Mouse (Mus musculus): ENCODE results near the gene Tsen54. TPM values are rescaled to one million over a fixed set of nuclear protein-coding genes. Genes with fewer than 3 reads are reported as not detected.

Tsen54 gene
- polyA plus RNA-seq, 1 experiment from 2014 or later: 18.2 TPM

DNA sequence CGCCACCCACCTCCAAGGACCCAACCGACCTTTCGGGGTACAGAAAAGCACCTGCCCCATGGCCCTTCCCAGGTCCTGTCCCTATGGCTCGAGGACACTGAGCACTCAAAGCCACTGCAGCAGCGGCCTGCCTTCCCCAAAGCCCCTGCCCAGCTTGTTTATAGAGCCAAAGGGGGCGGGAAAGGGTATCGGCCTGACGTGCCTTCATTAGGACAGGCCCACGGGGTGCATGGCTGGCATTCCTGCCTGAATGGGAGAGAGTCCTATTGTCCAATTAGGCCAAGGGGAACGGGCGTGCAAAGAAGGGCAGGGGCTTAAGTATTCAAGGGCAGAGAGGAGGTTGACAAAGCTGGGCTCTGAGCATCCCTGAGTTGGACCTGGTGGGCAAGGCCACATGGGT is 6.6 kb upstream of the Tsen54 start:
- Histone ChIP-seq H3K9ac (replicated peaks; ENCODE audit: low read depth) (no peak overlapping the region), H3K4me1 (ENCODE audit: insufficient read depth, low read depth, low read length) (peaks cover 31% of the 10 kb centered on the region; the same call in 1 of the 2 replicates), H3K4me3 (ENCODE audit: low read depth, low read length) (no peak overlapping the region), H3K36me3 (ENCODE audit: insufficient read depth, low read length) (peaks cover 9% of the 10 kb centered on the region; the same call in 1 of the 2 replicates), H3K4me2 (replicated peaks; ENCODE audit: low read depth, low read length) (peak overlapping the region; percentile 45), H3K27me3 (replicated peaks; ENCODE audit: insufficient read depth, low read length) (no peaks in the 10 kb centered on the region), H3K27ac (ENCODE audit: low read length) (peak overlapping the region; percentile 80; the same call in 1 of the 2 replicates), H3K9me3 (ENCODE audit: low read length) (no peaks in the 10 kb centered on the region)
- TF ChIP-seq EP300 (IDR thresholded peaks at IDR 0.05) (no peak), CTCF (IDR thresholded peaks at IDR 0.05) (no peak)
- ATAC-seq (no peak), DNase-seq (ENCODE audit: low spot score) (no peak)
- 64% methylated on average over 11 of the region's 11 CpGs for WGBS

DNA sequence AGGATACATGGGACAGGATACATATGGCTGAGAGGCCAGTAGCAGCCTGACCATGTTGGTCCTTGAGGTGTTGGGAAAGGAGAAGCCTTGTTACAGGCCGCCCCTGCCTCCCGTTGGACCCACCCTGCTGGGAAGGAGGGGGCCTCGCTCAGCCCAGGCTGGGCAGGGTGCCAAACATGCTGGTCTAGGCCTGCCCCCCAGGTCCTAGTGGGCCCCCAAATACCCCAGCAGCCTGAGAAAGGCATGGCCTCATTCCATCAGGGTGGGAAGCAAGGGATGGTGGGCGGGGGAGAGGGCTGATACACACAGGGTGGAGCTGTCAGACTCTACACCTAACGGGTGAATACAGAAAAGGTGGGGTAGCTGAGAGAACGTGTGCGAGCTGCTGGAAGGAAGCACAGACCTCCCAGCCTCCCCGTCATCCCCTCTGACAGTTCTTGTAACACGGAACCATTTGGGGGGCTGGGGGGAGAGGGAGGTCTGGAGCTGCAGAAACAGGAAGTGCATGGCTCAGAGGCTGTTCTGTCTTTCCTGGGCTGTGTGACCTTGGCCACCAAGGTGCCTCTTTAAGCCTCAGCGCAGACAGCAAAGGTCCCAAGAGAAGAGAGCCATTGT is 5.7 kb upstream of the Tsen54 start:
- peaks cover 31% of the 10 kb centered on the region; the same call in 1 of the 2 replicates for H3K4me1 ChIP-seq (ENCODE audit: insufficient read depth, low read depth, low read length)
- TF ChIP-seq CTCF (IDR thresholded peaks at IDR 0.05) (no peak), EP300 (IDR thresholded peaks at IDR 0.05) (no peak)
- peak overlapping the region; percentile 80 for H3K27ac ChIP-seq (ENCODE audit: low read length)
- H3K4me3 ChIP-seq (ENCODE audit: low read depth, low read length): peak overlapping the region; percentile 6; the same call in 1 of the 2 replicates
- peaks cover under 1% of the 10 kb centered on the region; the same call in 1 of the 2 replicates for H3K36me3 ChIP-seq (ENCODE audit: insufficient read depth, low read length)
- DNase-seq (ENCODE audit: low spot score) (peak; percentile 44), ATAC-seq (no peak)
- H3K27me3 ChIP-seq (replicated peaks; ENCODE audit: insufficient read depth, low read length): no peaks in the 10 kb centered on the region
- WGBS: 15% methylated on average over 10 of the region's 10 CpGs
- H3K9ac ChIP-seq (replicated peaks; ENCODE audit: low read depth): no peak overlapping the region
- no peaks in the 10 kb centered on the region for H3K9me3 ChIP-seq (ENCODE audit: low read length)
- H3K4me2 ChIP-seq (replicated peaks; ENCODE audit: low read depth, low read length): peak overlapping the region; percentile 45

DNA sequence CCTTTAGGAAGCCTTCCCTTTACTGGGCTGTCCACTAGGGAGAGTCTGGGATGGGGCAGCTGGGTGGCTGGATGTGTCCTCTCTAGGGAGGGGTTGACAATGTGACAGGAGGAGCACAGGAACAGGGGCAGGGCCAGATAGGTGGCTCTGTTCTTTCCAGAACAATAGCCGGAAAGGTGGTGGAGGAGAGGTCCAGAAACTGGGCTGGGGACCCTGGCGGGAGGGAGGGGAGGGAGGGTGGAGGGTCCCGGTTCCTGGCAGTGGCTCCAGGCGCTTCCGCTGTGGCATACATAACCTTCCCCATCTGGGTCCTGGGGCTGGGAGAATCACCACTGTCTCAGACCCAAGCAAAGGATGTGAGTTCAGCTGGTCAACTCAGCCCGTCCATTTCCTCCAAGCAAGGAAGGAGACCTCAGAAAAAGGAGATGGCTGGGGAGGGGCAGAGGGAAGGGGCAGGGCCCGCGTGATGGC is 5.2 kb upstream of the Tsen54 start:
- TF ChIP-seq CTCF (IDR thresholded peaks at IDR 0.05) (peak; percentile 51), EP300 (IDR thresholded peaks at IDR 0.05) (peak; percentile 85)
- DNase-seq (ENCODE audit: low spot score): peak; percentile 79
- H3K36me3 ChIP-seq (ENCODE audit: insufficient read depth, low read length): no peaks in the 10 kb centered on the region; the same call in 1 of the 2 replicates
- H3K4me2 ChIP-seq (replicated peaks; ENCODE audit: low read depth, low read length): peak overlapping the region; percentile 95
- H3K27me3 ChIP-seq (replicated peaks; ENCODE audit: insufficient read depth, low read length): no peaks in the 10 kb centered on the region
- peak overlapping the region; percentile 81; the same call in 1 of the 2 replicates for H3K4me3 ChIP-seq (ENCODE audit: low read depth, low read length)
- H3K9me3 ChIP-seq (ENCODE audit: low read length): no peaks in the 10 kb centered on the region
- peak overlapping the region; percentile 80 for H3K27ac ChIP-seq (ENCODE audit: low read length)
- no peak overlapping the region for H3K9ac ChIP-seq (replicated peaks; ENCODE audit: low read depth)
- 44% methylated on average over 8 of the region's 8 CpGs for whole genome bisulfite sequencing
- peak; percentile 68 for ATAC-seq
- peaks cover 34% of the 10 kb centered on the region; the same call in 1 of the 2 replicates for H3K4me1 ChIP-seq (ENCODE audit: insufficient read depth, low read depth, low read length)

DNA sequence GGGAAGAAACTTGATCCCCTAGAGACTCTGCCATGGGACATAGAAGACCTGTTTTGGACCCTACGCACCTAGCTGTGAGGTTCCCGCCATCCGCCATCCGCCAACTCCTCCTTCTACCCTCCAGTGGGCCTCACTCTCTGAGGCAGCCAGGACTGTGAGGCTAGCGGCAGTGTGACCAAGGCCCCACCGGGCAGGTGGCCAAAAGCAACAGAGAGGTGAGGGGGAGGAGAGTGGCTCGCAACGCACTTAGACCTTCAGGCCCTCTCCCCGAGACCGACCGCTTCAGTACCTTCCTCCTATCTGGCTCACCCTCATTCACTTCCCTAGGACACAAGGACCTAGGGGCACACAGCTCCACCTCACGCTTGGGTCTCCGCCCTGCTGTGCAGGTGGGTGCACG is 4.1 kb upstream of the Tsen54 start:
- Histone ChIP-seq H3K4me1 (ENCODE audit: insufficient read depth, low read depth, low read length) (peaks cover 40% of the 10 kb centered on the region; the same call in 1 of the 2 replicates), H3K27me3 (replicated peaks; ENCODE audit: insufficient read depth, low read length) (no peaks in the 10 kb centered on the region), H3K9ac (replicated peaks; ENCODE audit: low read depth) (peak overlapping the region; percentile 78), H3K4me3 (ENCODE audit: low read depth, low read length) (peak overlapping the region; percentile 81), H3K36me3 (ENCODE audit: insufficient read depth, low read length) (no peaks in the 10 kb centered on the region), H3K9me3 (ENCODE audit: low read length) (no peaks in the 10 kb centered on the region), H3K27ac (ENCODE audit: low read length) (peak overlapping the region; percentile 80), H3K4me2 (replicated peaks; ENCODE audit: low read depth, low read length) (peak overlapping the region; percentile 95)
- TF ChIP-seq CTCF (IDR thresholded peaks at IDR 0.05) (no peak), EP300 (IDR thresholded peaks at IDR 0.05) (no peak)
- peak; percentile 74 for DNase-seq (ENCODE audit: low spot score)
- whole genome bisulfite sequencing: 40% methylated on average over 14 of the region's 14 CpGs
- no peak for ATAC-seq

DNA sequence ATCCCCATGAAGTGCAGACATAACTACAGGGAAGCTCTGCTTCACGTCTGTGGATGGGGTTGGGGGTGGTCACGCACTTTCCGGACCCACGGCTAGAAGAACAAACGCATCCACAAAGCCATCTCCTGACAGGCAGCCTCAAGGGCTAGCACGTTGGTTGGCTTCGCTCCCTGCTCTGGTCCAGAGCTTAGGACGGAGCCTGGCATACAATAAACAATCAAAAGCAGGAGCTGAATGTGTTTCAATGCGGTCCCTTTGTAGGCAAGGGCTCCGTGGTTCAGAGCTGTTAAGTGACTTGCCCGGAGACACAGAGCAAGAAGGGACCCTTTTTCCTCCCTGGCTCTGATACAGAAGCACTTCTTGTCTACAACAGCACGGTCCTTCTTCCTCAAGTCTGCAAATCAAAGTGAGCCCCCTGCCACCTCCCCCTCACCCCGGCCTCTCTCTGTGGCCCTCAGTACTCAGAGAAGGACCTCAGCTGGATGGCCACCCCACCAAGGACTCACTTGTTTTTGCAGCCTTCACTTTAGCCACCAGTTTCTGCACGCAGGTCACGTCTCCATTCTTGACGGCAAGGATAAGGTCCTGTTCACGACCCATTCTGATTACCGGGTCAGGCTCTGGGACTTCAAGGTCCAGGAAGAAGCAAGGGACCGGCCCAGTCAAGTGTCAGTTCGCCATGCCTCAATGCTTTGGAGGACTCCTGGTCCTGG is 3.0 kb upstream of the Tsen54 start:
- Histone ChIP-seq H3K4me1 (ENCODE audit: insufficient read depth, low read depth, low read length) (peaks cover 36% of the 10 kb centered on the region; the same call in 1 of the 2 replicates), H3K27me3 (replicated peaks; ENCODE audit: insufficient read depth, low read length) (no peaks in the 10 kb centered on the region), H3K27ac (ENCODE audit: low read length) (peak overlapping the region; percentile 78), H3K9ac (replicated peaks; ENCODE audit: low read depth) (peak overlapping the region; percentile 78), H3K36me3 (ENCODE audit: insufficient read depth, low read length) (no peaks in the 10 kb centered on the region), H3K9me3 (ENCODE audit: low read length) (no peaks in the 10 kb centered on the region), H3K4me2 (replicated peaks; ENCODE audit: low read depth, low read length) (peak overlapping the region; percentile 95), H3K4me3 (ENCODE audit: low read depth, low read length) (peak overlapping the region; percentile 81)
- TF ChIP-seq CTCF (IDR thresholded peaks at IDR 0.05) (no peak), EP300 (IDR thresholded peaks at IDR 0.05) (no peak)
- DNase-seq (ENCODE audit: low spot score) (no peak), ATAC-seq (no peak)
- 59% methylated on average over 20 of the region's 20 CpGs for WGBS

DNA sequence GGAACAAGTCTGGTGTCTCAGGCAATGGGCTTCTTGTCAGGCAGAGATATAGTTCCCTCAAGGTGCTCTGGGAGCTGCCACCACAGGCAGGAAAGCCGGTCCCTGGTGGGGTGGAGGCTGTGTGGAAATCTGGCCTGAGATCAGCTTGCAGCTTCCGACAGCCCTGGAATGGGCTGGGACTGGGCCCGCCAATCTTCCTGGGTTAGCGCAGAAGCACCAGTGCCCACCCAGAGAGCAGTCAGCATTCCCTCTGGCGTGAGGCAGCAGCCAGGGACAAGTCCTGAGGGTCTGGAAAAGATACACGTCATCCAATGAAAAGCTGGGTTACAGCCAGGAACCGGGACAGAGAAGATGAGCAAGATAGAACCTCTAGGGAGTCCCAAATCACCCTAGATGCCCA is 2.4 kb upstream of the Tsen54 start:
- DNase-seq (ENCODE audit: low spot score) (peak; percentile 54), ATAC-seq (no peak)
- 19% methylated on average over 7 of the region's 7 CpGs for WGBS
- peak overlapping the region; percentile 81 for H3K4me3 ChIP-seq (ENCODE audit: low read depth, low read length)
- H3K27ac ChIP-seq (ENCODE audit: low read length): peak overlapping the region; percentile 78
- TF ChIP-seq CTCF (IDR thresholded peaks at IDR 0.05) (no peak), EP300 (IDR thresholded peaks at IDR 0.05) (no peak)
- H3K36me3 ChIP-seq (ENCODE audit: insufficient read depth, low read length): no peaks in the 10 kb centered on the region
- H3K27me3 ChIP-seq (replicated peaks; ENCODE audit: insufficient read depth, low read length): no peaks in the 10 kb centered on the region
- H3K4me1 ChIP-seq (ENCODE audit: insufficient read depth, low read depth, low read length): peaks cover 35% of the 10 kb centered on the region; the same call in 1 of the 2 replicates
- peak overlapping the region; percentile 95 for H3K4me2 ChIP-seq (replicated peaks; ENCODE audit: low read depth, low read length)
- H3K9ac ChIP-seq (replicated peaks; ENCODE audit: low read depth): peak overlapping the region; percentile 78
- H3K9me3 ChIP-seq (ENCODE audit: low read length): no peaks in the 10 kb centered on the region

Measured in lung, postnatal 0 days (tissue).